Mouse (Mus musculus): ENCODE results near the gene Mfsd4b2. TPM values are rescaled to one million over a fixed set of nuclear protein-coding genes. Genes with fewer than 3 reads are reported as not detected.

Gene Mfsd4b2
- total RNA-seq, 2 experiments from 2014 or later = 0.29 TPM; not detected in 1

DNA sequence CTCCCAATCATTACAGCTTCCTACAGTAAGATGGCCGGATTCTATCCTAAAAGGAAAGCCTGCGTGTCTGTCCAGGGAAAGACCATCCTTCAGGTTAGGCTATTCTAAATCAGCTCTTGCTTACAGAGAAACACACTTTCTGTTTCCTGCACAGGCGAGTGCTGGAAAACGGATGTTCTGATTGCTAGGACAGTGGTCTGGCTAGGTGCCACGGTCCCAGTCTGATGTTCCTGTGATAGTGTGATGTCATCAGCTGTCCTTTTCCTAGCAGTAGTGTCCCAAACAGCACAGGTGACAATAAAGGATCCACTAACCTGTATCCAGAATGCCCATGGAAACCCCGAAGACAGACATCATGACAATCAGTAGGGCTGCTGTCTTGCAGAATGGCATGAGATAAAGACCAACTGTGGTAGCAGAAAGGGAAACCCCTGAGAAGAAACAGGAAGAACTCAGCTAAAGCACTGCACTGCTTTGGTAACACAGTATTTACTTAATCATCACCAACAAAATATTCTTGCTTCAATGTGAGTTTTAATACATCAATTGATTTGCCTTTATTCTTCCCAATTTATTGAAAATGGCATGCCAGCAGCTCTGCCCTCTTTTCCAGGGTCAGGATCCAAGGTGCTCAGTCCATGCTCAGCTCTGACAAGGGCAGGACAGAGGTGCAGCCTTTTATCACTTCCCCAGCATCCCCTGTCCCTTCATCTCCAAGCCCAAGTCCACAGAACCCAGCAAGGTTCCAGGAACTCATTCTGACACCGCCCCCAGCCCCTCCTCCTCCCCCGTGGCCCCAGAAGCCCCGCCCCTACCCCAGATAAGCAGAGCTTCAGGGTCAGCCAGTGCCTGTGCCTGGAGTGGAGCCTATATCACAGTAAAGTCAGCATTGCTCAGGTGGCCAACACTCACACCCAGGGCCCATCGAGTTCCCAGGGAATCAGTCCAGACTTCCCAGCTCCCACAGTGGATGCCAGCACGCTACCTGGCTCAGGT is 32.7 kb downstream of the Mfsd4b2 start:
- DNase-seq (ENCODE audit: low spot score in 2 of 2) = no peak

- DNase-seq (ENCODE audit: low spot score in 2 of 2) = no peak
These were observed 38.1 kb downstream of the Mfsd4b2 start for GRCm38 (mm10) chr10:39888621-39889020.

Other genes starting within 250 kb of the Mfsd4b2 start
- 10 to 100 TPM; 83.2 to 85.6 TPM for gene Rev3l, start 194.8 kb downstream of the Mfsd4b2 start, total RNA-seq (2021)
- gene Mfsd4b4, start 27.7 kb downstream of the Mfsd4b2 start, total RNA-seq (2021) = 1 to 10 TPM; 6.9 to 7.8 TPM
- under 1 TPM in 1 of 2 experiments, not detected in 1; 0.30 TPM for gene Mfsd4b3, start 33.2 kb upstream of the Mfsd4b2 start, total RNA-seq (2021)
- under 1 TPM; 0.36 to 0.62 TPM for gene Mfsd4b5, start 59.7 kb upstream of the Mfsd4b2 start, total RNA-seq (2021)
- 1 to 10 TPM in 1 of 2 experiments, under 1 TPM in 1; 0.29 to 1.2 TPM for gene Mfsd4b1, start 98.3 kb upstream of the Mfsd4b2 start, total RNA-seq (2021)
- 1 to 10 TPM; 2.1 to 2.2 TPM for gene Slc16a10, start 215.3 kb upstream of the Mfsd4b2 start, total RNA-seq (2021)

Measured in layer of hippocampus, postnatal 10 days (tissue).